In genomic region chr16:90052409-90052808, GRCm38 (mm10) we compare ENCODE assay signal across 15 mouse cellular contexts.
DNase-seq lines count a peak whose midpoint lies in the region; ATAC-seq lines count a peak whose summit lies in the region.
"Had no signal": no experiment of that assay in that cellular context is flagged by ENCODE, and none has a peak within 500 bp of the region (broad histone marks: within the 10 kb centered on the region; RNA-seq: fewer than 3 reads in every experiment).

No protein-coding gene starts in this region.

- no peak for ATAC-seq in heart, embryonic 13.5 days (ENCODE audit: extremely low read depth, insufficient number of reproducible peaks, low FRiP score, low TSS enrichment)

- no peak for DNase-seq in heart, postnatal 14 days
- peak; percentile 42 to 45 for DNase-seq in left cerebral cortex, postnatal 36 days (ENCODE audit: low spot score in 2 of 2)
- no peak for DNase-seq in left cerebral cortex, adult 9 months (ENCODE audit: low spot score in 2 of 2)
- peak; percentile 52 to 53 for DNase-seq in right cerebral cortex, adult 2 months (ENCODE audit: low spot score in 2 of 2)
- DNase-seq in right cerebral cortex, postnatal 25 days: no peak
- DNase-seq in yolk sac, embryonic 10.5 days (ENCODE audit: low spot score): peak; percentile 14
- no peak for DNase-seq in gastrocnemius, postnatal 25 days
- DNase-seq: adrenal gland, postnatal 10 days; cerebellum, adult 9-11 months; heart, adult 11 months had no signal

- WGBS in heart, embryonic 13.5 days: 57% methylated on average over 11 of the region's 11 CpGs

- no peak overlapping the region for H3K4me2 ChIP-seq in heart, embryonic 13.5 days
- H3K4me2 ChIP-seq: limb, embryonic 13.5 days; midbrain, embryonic 15.5 days had no signal

- peaks cover 18% of the 10 kb centered on the region for H3K4me1 ChIP-seq in heart, embryonic 13.5 days
- H3K4me1 ChIP-seq: midbrain, embryonic 15.5 days had no signal

- no peak overlapping the region for H3K4me3 ChIP-seq in heart, embryonic 13.5 days
- H3K4me3 ChIP-seq: erythroblast, embryonic 14.5 days; limb, embryonic 13.5 days; midbrain, embryonic 15.5 days had no signal

- no peaks in the 10 kb centered on the region for H3K27me3 ChIP-seq in heart, embryonic 13.5 days (replicated peaks)
- H3K27me3 ChIP-seq: limb, embryonic 13.5 days; midbrain, embryonic 15.5 days had no signal

- peak overlapping the region; percentile 16; the same call in 1 of the 2 replicates for H3K9ac ChIP-seq in heart, embryonic 13.5 days
- H3K9ac ChIP-seq: limb, embryonic 13.5 days; midbrain, embryonic 15.5 days had no signal

- intact Hi-C loops in heart, postnatal 14 days (cut with DNase I): no loop called here
- intact Hi-C loops in left cerebral cortex, postnatal 36 days (cut with DNase I): loop anchor here (5.0 kb wide), 1 partner anchor 90 kb away; the partner anchor contains the start of gene Tiam1

- H3K9me3 ChIP-seq in heart, embryonic 13.5 days: no peaks in the 10 kb centered on the region
- H3K9me3 ChIP-seq: limb, embryonic 13.5 days; midbrain, embryonic 15.5 days had no signal

- H3K27ac ChIP-seq in heart, embryonic 13.5 days (replicated peaks): no peak overlapping the region
- H3K27ac ChIP-seq: limb, embryonic 13.5 days; midbrain, embryonic 15.5 days had no signal

- peaks cover 8% of the 10 kb centered on the region for H3K36me3 ChIP-seq in heart, embryonic 13.5 days
- H3K36me3 ChIP-seq: G1E; midbrain, embryonic 15.5 days had no signal

Comparison
In these comparisons a context has a peak if more than half of its experiments do, and no peak if none do; other contexts are left out.
1. DNase-seq: peak in left cerebral cortex, postnatal 36 days (2 of 2), right cerebral cortex, adult 2 months (2 of 2) and yolk sac, embryonic 10.5 days (single experiment); none in heart, postnatal 14 days (0 of 2), left cerebral cortex, adult 9 months (0 of 2), right cerebral cortex, postnatal 25 days (single experiment) and gastrocnemius, postnatal 25 days (single experiment).